Mouse (Mus musculus) heart, postnatal 36 days (tissue): ENCODE data around the gene Fam155a. TPM values are rescaled to one million over a fixed set of nuclear protein-coding genes. Genes with fewer than 3 reads are reported as not detected.

Source experiments
- DNase-seq, 2 experiments: peaks; one replicate each; pipeline ENCODE4 v3.0.0; 2021 to 2022
- intact Hi-C: fragments of 180-260 bp; cut with DNase I; formaldehyde crosslinking; loops from one replicate; pipeline ENCODE4 v1.15.1; 2025
- total RNA-seq, 2 experiments: library from RNA; stranded (reverse); gene quantifications; 2 replicates each; pipeline ENCODE4 v1.2.3; 2021

Fam155a gene
- total RNA-seq, 2 experiments from 2014 or later = not detected

- DNase-seq = no peak
Observed at GRCm38 (mm10) chr8:9309456-9309855, 461.5 kb downstream of the Fam155a start.

GRCm38 (mm10) chr8:9303526-9304135, 467.3 kb downstream of the Fam155a start:
- intact Hi-C loops = no loop called here
- no peak for DNase-seq

More at GRCm38 (mm10) chr8:9309456-9309855, 461.5 kb downstream of the Fam155a start:
- intact Hi-C loops = no loop called here

GRCm38 (mm10) chr8:9295046-9295445, 475.9 kb downstream of the Fam155a start:
- intact Hi-C loops = no loop called here
- no peak for DNase-seq

GRCm38 (mm10) chr8:9292532-9292931, 478.4 kb downstream of the Fam155a start:
- DNase-seq = no peak
- intact Hi-C loops = no loop called here

- intact Hi-C loops = no loop called here
- no peak for DNase-seq
Observed at GRCm38 (mm10) chr8:9288015-9288729, 482.8 kb downstream of the Fam155a start.

- intact Hi-C loops = no loop called here
- DNase-seq = no peak
Observed at GRCm38 (mm10) chr8:9274117-9274516, 496.8 kb downstream of the Fam155a start.

GRCm38 (mm10) chr8:9264378-9264777, 506.6 kb downstream of the Fam155a start:
- no peak for DNase-seq
- intact Hi-C loops = no loop called here

- intact Hi-C loops = no loop called here
- DNase-seq = no peak
Observed at GRCm38 (mm10) chr8:9261527-9261926, 509.4 kb downstream of the Fam155a start.

GRCm38 (mm10) chr8:9255316-9255715, 515.6 kb downstream of the Fam155a start:
- no peak for DNase-seq
- intact Hi-C loops = no loop called here

GRCm38 (mm10) chr8:9252991-9253390, 518.0 kb downstream of the Fam155a start:
- DNase-seq = no peak
- intact Hi-C loops = no loop called here

- no peak for DNase-seq
- intact Hi-C loops = no loop called here
Observed at GRCm38 (mm10) chr8:9248109-9248821, 522.7 kb downstream of the Fam155a start.

- intact Hi-C loops = no loop called here
- no peak for DNase-seq
Observed at GRCm38 (mm10) chr8:9245994-9246393, 525.0 kb downstream of the Fam155a start.

- no peak for DNase-seq
- intact Hi-C loops = no loop called here
Observed at GRCm38 (mm10) chr8:9240996-9241395, 530.0 kb downstream of the Fam155a start.

GRCm38 (mm10) chr8:9239741-9240140, 531.2 kb downstream of the Fam155a start:
- intact Hi-C loops = no loop called here
- no peak for DNase-seq

- DNase-seq = no peak
- intact Hi-C loops = no loop called here
Observed at GRCm38 (mm10) chr8:9238974-9239373, 532.0 kb downstream of the Fam155a start.

- intact Hi-C loops = loop anchor here (2.0 to 5.0 kb wide), 2 partner anchors 349 to 703 kb away; no protein-coding TSS in a partner anchor
- peak; percentile 67 to 83 for DNase-seq
Observed at GRCm38 (mm10) chr8:9233326-9233919, 537.5 kb downstream of the Fam155a start.

GRCm38 (mm10) chr8:9227779-9228464, 543.0 kb downstream of the Fam155a start:
- DNase-seq = peak; percentile 10 to 15
- intact Hi-C loops = no loop called here

- DNase-seq = no peak
- intact Hi-C loops = no loop called here
Observed at GRCm38 (mm10) chr8:9226767-9227166, 544.2 kb downstream of the Fam155a start.

GRCm38 (mm10) chr8:9211751-9212150, 559.2 kb downstream of the Fam155a start:
- no peak for DNase-seq
- intact Hi-C loops = no loop called here

GRCm38 (mm10) chr8:9207505-9208051, 563.4 kb downstream of the Fam155a start:
- no peak for DNase-seq
- intact Hi-C loops = no loop called here
